Mouse (Mus musculus) Muller cell, postnatal 12 days (primary cell): ENCODE data around the gene Cyp2c23.

Experiments
- DNase-seq: peaks from one replicate; pipeline ENCODE4 v3.0.0-alpha.2; 2015; ENCODE audit errors: inconsistent ontology term

Gene Cyp2c23

DNA sequence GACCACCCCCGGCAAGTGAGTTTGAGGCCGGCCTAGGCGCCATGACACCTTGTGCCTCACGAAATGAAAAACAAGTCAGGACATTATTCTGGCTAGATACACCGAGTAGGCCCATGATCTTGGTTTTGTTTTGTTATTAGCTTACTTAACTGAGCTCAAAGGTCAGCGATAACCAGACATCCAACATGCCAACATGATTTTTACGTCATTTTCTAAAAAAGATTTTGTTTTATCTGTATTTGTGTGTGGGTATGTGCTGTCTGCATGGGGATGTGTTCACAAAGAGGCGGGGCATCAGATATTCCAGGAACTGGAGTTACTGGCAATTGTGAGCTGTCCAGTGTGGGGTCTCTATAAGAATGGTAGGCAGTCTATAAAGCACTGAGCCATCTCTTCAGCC lies 56.9 kb downstream of the Cyp2c23 start:
- DNase-seq: no peak

DNA sequence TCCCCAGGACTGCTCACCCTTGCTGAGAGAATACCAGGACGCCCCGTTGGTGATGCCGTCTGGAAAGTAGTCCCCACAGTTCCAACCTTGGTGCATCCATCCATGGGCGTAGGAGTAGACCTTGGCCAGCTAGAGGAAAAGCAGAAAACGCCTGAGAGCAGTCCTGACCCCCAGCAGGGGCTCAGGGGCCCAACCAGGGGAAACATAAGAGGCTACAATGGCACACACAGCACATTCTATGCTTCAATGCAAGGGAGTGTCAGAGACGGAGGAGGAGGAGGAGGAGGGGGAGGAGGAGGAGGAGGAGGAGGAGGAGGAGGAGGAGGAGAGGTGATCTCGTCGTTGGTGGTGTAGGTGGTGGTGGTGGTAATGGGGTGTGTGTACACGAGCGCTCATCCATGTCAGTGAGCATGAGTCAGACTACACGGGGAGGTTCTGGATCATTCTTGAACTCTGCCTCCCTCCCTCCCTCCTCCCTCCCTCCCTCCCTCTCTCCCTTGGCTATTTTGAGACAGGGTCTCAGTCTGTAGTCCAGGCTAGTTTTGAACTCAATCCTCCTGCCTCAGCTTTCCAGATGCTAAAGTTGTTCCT lies 60.5 kb downstream of the Cyp2c23 start:
- no peak for DNase-seq

DNA sequence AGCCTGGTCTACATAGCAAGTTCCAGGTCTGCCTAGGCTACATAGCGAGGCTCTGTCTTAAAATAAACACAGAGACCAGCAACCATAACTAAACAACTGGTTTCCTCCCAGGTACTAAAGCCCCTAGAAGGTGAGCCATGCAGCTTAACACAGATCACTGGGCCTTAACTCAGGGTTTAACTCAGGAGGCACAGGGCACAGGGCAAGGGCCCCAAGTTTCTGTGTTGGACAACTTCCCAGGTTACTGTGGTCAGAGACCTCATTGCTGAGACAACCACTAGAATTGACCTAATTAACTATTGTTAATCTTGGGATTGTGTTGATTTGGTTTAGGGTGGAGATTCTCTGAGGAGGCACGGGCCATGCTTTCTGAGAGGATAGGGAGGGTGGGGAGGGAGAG lies 62.5 kb downstream of the Cyp2c23 start:
- no peak for DNase-seq

DNA sequence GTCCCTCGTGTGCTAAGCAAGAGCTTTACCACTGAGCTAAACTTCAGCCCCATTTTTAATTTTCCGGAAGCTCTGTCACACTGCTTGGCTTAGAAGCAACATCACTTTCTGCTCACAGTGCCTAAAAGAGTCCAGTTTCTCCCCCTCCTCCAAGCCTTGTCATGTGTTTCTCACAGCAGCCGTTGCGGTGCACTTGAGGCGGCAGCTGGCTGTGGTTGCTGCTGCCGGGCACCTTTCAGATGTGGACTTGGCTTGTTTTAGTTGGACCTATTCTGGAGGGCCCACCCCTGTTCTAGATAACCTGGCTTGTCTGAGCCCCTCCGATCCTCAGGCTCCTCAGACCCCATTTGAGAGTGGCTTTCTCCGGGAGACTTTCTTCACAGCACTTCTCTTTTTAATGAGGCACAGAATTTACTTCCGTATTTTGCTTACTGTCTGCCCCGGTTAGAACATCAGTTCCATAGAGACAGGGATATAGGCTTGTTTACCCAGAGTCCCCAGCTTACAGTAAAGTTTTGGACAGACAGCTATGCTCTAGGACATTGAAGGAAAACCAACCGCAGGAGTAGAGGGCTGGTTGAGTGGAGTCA lies 63.4 kb downstream of the Cyp2c23 start:
- no peak for DNase-seq

DNA sequence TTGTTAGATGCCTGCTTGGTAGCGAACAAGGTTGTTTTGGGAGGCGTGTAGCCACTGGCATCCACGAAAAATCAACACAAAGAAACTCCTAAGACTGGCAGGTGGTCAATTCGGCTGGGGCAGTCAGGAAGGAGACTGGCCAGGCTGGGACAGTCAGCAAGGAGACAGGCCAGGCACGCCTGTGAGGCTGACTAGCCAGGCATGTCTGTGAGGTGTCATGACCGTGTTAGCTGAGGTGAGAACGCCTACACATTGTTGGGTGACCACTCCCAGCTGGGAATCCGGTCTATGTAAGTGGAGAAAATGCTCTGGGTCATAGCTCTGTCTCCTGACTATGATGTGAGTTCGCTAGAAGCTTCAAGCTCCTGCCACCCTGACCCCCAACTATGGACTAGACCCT lies 66.2 kb downstream of the Cyp2c23 start:
- DNase-seq: no peak

DNA sequence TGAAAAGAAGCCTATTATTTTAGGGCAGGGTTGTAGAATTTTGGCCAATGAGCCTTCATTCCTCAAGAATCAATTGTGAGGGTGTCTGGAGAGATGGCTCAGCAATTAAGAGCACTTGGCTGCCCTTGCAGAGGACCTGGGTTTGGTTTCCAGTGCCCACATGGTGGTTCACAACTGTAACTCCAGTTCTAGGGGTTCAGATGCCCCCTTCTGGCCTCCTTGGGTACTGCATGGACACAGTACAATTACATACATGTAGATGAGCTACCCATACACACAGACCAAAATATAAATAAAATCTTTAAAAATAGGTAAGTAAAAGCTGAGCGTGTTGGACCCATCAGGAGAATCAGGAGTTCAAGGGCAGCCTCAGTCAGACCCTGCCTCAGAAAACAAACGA lies 67.8 kb downstream of the Cyp2c23 start:
- no peak for DNase-seq

DNA sequence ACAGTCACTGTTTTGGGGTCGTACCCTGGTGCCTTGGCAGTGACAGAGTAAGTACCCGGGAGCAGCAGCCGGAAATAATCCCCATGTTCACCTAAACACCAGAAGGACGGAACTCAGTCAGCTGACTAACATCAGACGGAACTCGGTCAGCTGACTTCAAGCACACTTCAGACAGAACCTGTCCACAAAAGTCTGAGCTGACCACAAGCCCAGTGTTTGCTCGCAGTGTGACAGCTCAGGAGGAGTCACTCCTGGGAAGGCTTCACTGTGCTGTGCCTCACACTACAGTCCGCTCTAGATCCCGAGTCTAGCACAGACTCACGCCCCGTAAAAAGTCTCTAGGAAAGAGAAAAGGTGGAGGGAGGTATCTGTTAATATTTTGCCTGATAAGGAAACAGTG lies 69.0 kb downstream of the Cyp2c23 start:
- no peak for DNase-seq

DNA sequence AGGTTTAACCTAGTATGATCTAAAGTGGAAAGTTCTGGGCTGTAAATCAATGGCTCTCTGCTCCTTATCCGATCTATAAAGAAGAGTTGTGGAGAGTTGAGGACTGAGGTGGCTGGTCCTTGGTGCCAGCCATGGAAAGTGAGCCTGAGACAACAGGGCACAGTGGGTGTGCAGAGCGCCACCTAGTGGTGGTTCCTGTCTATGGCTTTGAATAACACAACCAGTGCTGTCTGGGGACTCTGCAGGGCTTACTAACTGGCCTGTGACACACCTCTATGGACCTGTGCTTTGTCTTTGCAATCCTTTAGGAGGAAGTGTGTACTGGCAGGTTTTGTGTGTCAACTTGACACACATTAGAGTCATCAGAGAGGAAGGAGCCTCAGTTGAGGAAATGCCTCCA lies 69.8 kb downstream of the Cyp2c23 start:
- peak; percentile 29 for DNase-seq

DNA sequence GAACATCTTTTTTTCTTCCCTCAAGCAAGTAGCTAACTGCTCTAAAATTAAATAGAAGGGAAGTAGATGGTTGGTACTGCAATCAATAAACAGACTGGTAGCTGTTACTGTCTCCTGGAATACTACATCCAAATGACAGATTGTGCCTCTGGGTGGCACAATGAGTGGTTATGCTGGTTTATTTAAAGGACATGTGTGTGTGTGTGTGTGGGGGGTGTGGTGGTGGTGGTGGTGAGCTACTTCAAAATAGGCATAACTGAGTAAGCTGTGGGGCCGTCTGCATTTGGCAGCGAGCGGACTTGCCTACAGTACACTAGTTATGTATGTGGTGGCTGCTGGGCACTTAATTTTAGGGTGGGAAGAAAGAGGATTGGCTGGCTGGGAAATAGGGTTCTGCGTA lies 71.1 kb downstream of the Cyp2c23 start:
- DNase-seq: no peak

DNA sequence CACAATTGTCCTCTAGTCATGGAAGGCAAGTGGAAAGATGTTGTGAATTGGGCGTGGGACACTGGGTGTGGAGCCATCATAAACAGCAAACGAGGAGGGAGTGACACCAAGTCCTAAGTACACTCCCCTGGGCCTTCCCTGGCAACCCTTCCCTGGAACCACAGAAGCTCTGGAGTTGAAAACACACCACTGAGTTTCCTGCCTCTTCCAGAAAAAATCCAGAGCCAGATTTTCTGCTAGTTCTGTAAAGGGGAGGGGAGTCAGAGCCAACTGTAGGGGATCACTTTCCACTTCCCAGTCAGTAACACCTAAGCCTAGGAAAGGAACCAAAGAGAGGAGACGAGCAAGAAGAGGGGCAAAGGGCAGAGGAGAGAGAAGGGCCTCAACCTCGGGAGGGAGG lies 71.6 kb downstream of the Cyp2c23 start:
- DNase-seq: no peak

DNA sequence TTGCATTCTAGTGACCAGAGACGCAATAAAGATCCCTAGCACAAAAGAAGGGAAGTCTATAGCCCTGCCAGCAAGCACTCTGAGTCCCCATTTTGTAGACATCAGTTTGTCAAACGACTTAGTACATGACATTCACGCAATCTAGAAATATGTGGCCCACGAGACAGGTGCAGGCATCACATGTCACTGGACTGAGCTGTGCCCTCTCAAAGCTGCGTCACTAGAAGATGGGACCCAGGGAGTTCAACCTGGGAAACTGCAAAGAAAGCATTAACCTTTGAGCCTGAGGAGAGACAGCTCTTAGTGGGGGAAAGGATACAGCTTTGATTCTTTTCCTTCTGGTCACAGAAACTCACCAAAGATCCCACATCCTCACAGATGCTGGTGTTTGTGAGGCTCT lies 73.7 kb downstream of the Cyp2c23 start:
- no peak for DNase-seq
